ENCODE assay signal across 8 mouse cellular contexts in genomic region chr5:125151872-125152534, GRCm38 (mm10). TPM values are rescaled to one million over a fixed set of nuclear protein-coding genes. Genes with fewer than 3 reads are reported as not detected.
DNase-seq lines count a peak whose midpoint lies in the region; ATAC-seq and TF ChIP-seq lines count a peak whose summit lies in the region.

No protein-coding gene starts in this region.

- peak; percentile 77 for ATAC-seq in lung, embryonic 16.5 days (ENCODE audit: low read depth)
- ATAC-seq in hindbrain, embryonic 13.5 days (ENCODE audit: low FRiP score): peak; percentile 82
- ATAC-seq in lung, postnatal 0 days: peak; percentile 48
- no peak for ATAC-seq in megakaryocyte progenitor cell, adult 5-6 weeks (replicated peaks; ENCODE audit: poor library complexity)

- peak overlapping the region; percentile 29; the same call in 1 of the 2 replicates for H3K9ac ChIP-seq in lung, embryonic 16.5 days (ENCODE audit: low read length)
- H3K9ac ChIP-seq in hindbrain, embryonic 13.5 days: peak overlapping the region; percentile 61
- H3K9ac ChIP-seq in lung, postnatal 0 days (replicated peaks; ENCODE audit: low read depth): 0 out of 2 replicates have a peak overlapping the region, but pooled peaks have one; percentile 16

- peak overlapping the region; percentile 57 for H3K27ac ChIP-seq in lung, embryonic 16.5 days (ENCODE audit: low read length)
- peak overlapping the region; percentile 98 for H3K27ac ChIP-seq in hindbrain, embryonic 13.5 days
- H3K27ac ChIP-seq in lung, postnatal 0 days (ENCODE audit: low read length): no peak overlapping the region

- peak overlapping the region; percentile 18 for H3K4me2 ChIP-seq in lung, embryonic 16.5 days (ENCODE audit: low read depth, low read length)
- H3K4me2 ChIP-seq in hindbrain, embryonic 13.5 days: peak overlapping the region; percentile 40
- H3K4me2 ChIP-seq in lung, postnatal 0 days (replicated peaks; ENCODE audit: low read depth, low read length): no peak overlapping the region

- TF ChIP-seq CTCF in lung, postnatal 0 days (IDR thresholded peaks at IDR 0.05): no peak

- peaks cover 70% of the 10 kb centered on the region for H3K4me1 ChIP-seq in lung, embryonic 16.5 days (replicated peaks; ENCODE audit: control insufficient read depth, insufficient read depth, low read length)
- H3K4me1 ChIP-seq in hindbrain, embryonic 13.5 days (replicated peaks): peaks cover 100% of the 10 kb centered on the region
- H3K4me1 ChIP-seq in lung, postnatal 0 days (ENCODE audit: insufficient read depth, low read depth, low read length): peaks cover 37% of the 10 kb centered on the region

- 7% methylated on average over 17 of the region's 17 CpGs for whole genome bisulfite sequencing in lung, embryonic 16.5 days
- WGBS in hindbrain, embryonic 13.5 days: 7% methylated on average over 17 of the region's 17 CpGs
- 11% methylated on average over 17 of the region's 17 CpGs for WGBS in lung, postnatal 0 days

- no peaks in the 10 kb centered on the region for H3K27me3 ChIP-seq in lung, embryonic 16.5 days (ENCODE audit: control insufficient read depth, insufficient read depth, low read depth, low read length)
- no peaks in the 10 kb centered on the region for H3K27me3 ChIP-seq in hindbrain, embryonic 13.5 days
- no peaks in the 10 kb centered on the region for H3K27me3 ChIP-seq in lung, postnatal 0 days (replicated peaks; ENCODE audit: insufficient read depth, low read length)

- TF ChIP-seq EP300 in lung, postnatal 0 days (IDR thresholded peaks at IDR 0.05): no peak

- H3K4me3 ChIP-seq in lung, embryonic 16.5 days (ENCODE audit: low read length): no peak overlapping the region
- no peak overlapping the region for H3K4me3 ChIP-seq in hindbrain, embryonic 13.5 days
- H3K4me3 ChIP-seq in lung, postnatal 0 days (ENCODE audit: low read depth, low read length): no peak overlapping the region

- no peak for DNase-seq in lung, postnatal 25 days (ENCODE audit: low spot score)
- peak; percentile 89 for DNase-seq in embryo, embryonic 11 days
- peak; percentile 42 for DNase-seq in lung, postnatal 0 days (ENCODE audit: low spot score)
- peak; percentile 69 for DNase-seq in yolk sac, embryonic 10.5 days (ENCODE audit: low spot score)
- no peak for DNase-seq in layer of hippocampus, adult 18-20 months (ENCODE audit: low spot score in 2 of 2)

- H3K36me3 ChIP-seq in lung, embryonic 16.5 days (ENCODE audit: control insufficient read depth, insufficient read depth, low read length): no peaks in the 10 kb centered on the region
- no peaks in the 10 kb centered on the region for H3K36me3 ChIP-seq in hindbrain, embryonic 13.5 days
- H3K36me3 ChIP-seq in lung, postnatal 0 days (ENCODE audit: insufficient read depth, low read length): no peaks in the 10 kb centered on the region

- no peaks in the 10 kb centered on the region for H3K9me3 ChIP-seq in lung, embryonic 16.5 days (ENCODE audit: control insufficient read depth, low read length)
- no peaks in the 10 kb centered on the region for H3K9me3 ChIP-seq in hindbrain, embryonic 13.5 days
- H3K9me3 ChIP-seq in lung, postnatal 0 days (ENCODE audit: low read length): no peaks in the 10 kb centered on the region

RNA-seq across cellular contexts. Expression of gene Ncor2, which starts 27.0 kb away (rescaled TPM):
- 20.3 and 27.3 TPM in 2 replicates for polyA plus RNA-seq in lung, embryonic 16.5 days (2015; fragmentation: Nextera tagmentation; extraction: Ambion mirVana)
- polyA plus RNA-seq in hindbrain, embryonic 13.5 days (2015; fragmentation: Nextera tagmentation; extraction: Ambion mirVana): 24.8 and 25.1 TPM in 2 replicates
- 20.2 and 23.9 TPM in 2 replicates for polyA plus RNA-seq in lung, postnatal 0 days (2015; fragmentation: Nextera tagmentation; extraction: Ambion mirVana)
- total RNA-seq in layer of hippocampus, adult 18-20 months (2021): 100 to 1,000 TPM; 291 to 298 TPM
- 50.1 and 57.3 TPM in 2 replicates for total RNA-seq in megakaryocyte progenitor cell, adult 5-6 weeks (2015)
- 8.4 and 10.9 TPM in 2 replicates for total RNA-seq in megakaryocyte progenitor cell, adult 5-6 weeks (2017)

Comparison
In these comparisons a context has a peak if more than half of its experiments do, and no peak if none do; other contexts are left out.
1. DNase-seq: peak in embryo, embryonic 11 days (single experiment), lung, postnatal 0 days (single experiment) and yolk sac, embryonic 10.5 days (single experiment); none in lung, postnatal 25 days (single experiment) and layer of hippocampus, adult 18-20 months (0 of 2).
2. Peak in every context shown above with its lines, with median percentiles within 50 percentile points of each other: H3K9ac ChIP-seq.